Mouse (Mus musculus) hindbrain, embryonic 15.5 days (tissue): ENCODE data around the gene Rapgef6. TPM values are rescaled to one million over a fixed set of nuclear protein-coding genes. Genes with fewer than 3 reads are reported as not detected.

Source experiments
- ATAC-seq: fragments of 200-750 bp; cut with Nextera tagmentation; 2 replicates; pipeline ENCODE4 v1.8.0; 2017; ENCODE audit warnings: low read depth, moderate number of reproducible peaks, moderate TSS enrichment; ENCODE audit not compliant: low FRiP score
- H3K27ac ChIP-seq: fragments of 300-500 bp; sonication (generic); replicated peaks from 2 replicates; pipeline ENCODE4 v1.5.1; 2015; ENCODE audit warnings: mild to moderate bottlenecking, inconsistent platforms
- H3K27me3 ChIP-seq: fragments of 300-500 bp; sonication (generic); 2 replicates; pipeline ENCODE4 v1.6.1; 2015; ENCODE audit warnings: control low read depth, inconsistent platforms
- H3K36me3 ChIP-seq: fragments of 300-500 bp; sonication (generic); 2 replicates; pipeline ENCODE4 v1.6.1; 2015; ENCODE audit warnings: control low read depth, inconsistent platforms
- H3K4me1 ChIP-seq: fragments of 300-500 bp; sonication (generic); replicated peaks from 2 replicates; pipeline ENCODE4 v1.6.1; 2015; ENCODE audit warnings: control low read depth, inconsistent platforms
- H3K4me2 ChIP-seq: fragments of 300-500 bp; sonication (generic); 2 replicates; pipeline ENCODE4 v1.6.1; 2015; ENCODE audit warnings: moderate library complexity, mild to moderate bottlenecking, inconsistent platforms
- H3K4me3 ChIP-seq: fragments of 300-500 bp; sonication (generic); 2 replicates; pipeline ENCODE4 v1.5.1; 2015; ENCODE audit warnings: mild to moderate bottlenecking, inconsistent platforms
- H3K9ac ChIP-seq: fragments of 300-500 bp; sonication (generic); 2 replicates; pipeline ENCODE4 v1.6.1; 2015; ENCODE audit warnings: inconsistent platforms
- H3K9me3 ChIP-seq: fragments of 300-500 bp; sonication (generic); 2 replicates; pipeline ENCODE4 v1.6.1; 2016; ENCODE audit warnings: control low read depth, inconsistent platforms
- WGBS: fragments of 180-500 bp; shearing (Covaris S2); methylation state at CpG from one replicate; pipeline ENCODE4 v1.1.7; 2015; 5-methylcytosine and 5-hydroxymethylcytosine counted together
- polyA plus RNA-seq: library from polyadenylated mRNA; unstranded; fragments of >200 nt; fragmentation: Nextera tagmentation; extraction: Ambion mirVana; gene quantifications from 2 replicates; pipeline ENCODE4 v1.2.1, GENCODE M21; 2015

The Rapgef6 gene
- polyA plus RNA-seq, 1 experiment from 2014 or later: 34.1 TPM

DNA sequence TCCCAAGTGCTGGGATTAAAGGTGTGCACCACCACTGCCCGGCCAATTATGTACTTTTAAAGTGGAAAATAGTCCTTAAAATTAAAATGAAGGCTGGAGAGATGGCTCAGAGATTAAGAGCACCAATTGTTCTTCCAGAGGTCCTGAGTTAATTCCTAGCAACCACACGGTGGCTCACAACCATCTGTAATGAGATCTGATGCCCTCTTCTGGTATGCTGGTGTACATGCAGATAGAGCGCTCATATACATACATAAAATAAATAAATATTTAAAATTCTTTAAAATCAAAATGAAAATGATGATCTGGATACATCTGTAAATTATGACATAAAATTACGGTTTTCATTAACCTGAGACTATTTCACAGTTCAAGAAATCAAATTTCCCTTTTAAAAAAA lies 123.8 kb downstream of the Rapgef6 start:
- no peak for ATAC-seq
- Histone ChIP-seq H3K4me2 (no peak overlapping the region), H3K9me3 (no peaks in the 10 kb centered on the region), H3K9ac (no peak overlapping the region), H3K27me3 (no peaks in the 10 kb centered on the region), H3K36me3 (peaks cover 23% of the 10 kb centered on the region), H3K4me1 (no peaks in the 10 kb centered on the region), H3K4me3 (no peak overlapping the region), H3K27ac (no peak overlapping the region)
- 93% methylated on average over 4 of the region's 4 CpGs for WGBS

GRCm38 (mm10) chr11:54648573-54648972 lies 125.9 kb downstream of the Rapgef6 start:
- Histone ChIP-seq H3K9me3 (no peaks in the 10 kb centered on the region), H3K9ac (no peak overlapping the region), H3K4me2 (no peak overlapping the region), H3K27me3 (no peaks in the 10 kb centered on the region), H3K4me3 (no peak overlapping the region), H3K36me3 (peaks cover 18% of the 10 kb centered on the region), H3K27ac (no peak overlapping the region), H3K4me1 (no peaks in the 10 kb centered on the region)
- ATAC-seq: no peak

DNA sequence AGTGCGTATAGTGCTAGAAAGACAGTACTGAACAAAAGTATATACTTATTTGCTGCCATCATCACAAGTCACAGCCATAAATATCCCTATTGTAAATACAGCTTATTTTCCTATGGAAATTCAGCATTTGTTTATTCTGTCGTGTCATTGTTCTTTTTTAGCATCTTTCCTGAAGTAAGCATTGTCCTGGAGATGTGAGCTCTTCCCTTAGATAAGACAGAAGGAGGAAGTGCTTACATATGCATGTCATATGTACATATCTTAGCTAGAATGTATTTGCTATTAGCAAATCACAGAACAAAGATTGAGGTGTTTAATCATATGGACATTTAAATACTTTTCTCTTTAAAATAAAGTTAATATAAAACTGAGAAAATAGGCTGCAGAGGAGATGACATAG lies 132.8 kb downstream of the Rapgef6 start:
- ATAC-seq: no peak
- Histone ChIP-seq H3K27me3 (no peaks in the 10 kb centered on the region), H3K36me3 (peaks cover 27% of the 10 kb centered on the region), H3K9me3 (no peaks in the 10 kb centered on the region), H3K27ac (no peak overlapping the region), H3K4me1 (no peaks in the 10 kb centered on the region), H3K4me3 (no peak overlapping the region), H3K4me2 (no peak overlapping the region), H3K9ac (no peak overlapping the region)
- WGBS: 91% methylated on average over 2 of the region's 2 CpGs

DNA sequence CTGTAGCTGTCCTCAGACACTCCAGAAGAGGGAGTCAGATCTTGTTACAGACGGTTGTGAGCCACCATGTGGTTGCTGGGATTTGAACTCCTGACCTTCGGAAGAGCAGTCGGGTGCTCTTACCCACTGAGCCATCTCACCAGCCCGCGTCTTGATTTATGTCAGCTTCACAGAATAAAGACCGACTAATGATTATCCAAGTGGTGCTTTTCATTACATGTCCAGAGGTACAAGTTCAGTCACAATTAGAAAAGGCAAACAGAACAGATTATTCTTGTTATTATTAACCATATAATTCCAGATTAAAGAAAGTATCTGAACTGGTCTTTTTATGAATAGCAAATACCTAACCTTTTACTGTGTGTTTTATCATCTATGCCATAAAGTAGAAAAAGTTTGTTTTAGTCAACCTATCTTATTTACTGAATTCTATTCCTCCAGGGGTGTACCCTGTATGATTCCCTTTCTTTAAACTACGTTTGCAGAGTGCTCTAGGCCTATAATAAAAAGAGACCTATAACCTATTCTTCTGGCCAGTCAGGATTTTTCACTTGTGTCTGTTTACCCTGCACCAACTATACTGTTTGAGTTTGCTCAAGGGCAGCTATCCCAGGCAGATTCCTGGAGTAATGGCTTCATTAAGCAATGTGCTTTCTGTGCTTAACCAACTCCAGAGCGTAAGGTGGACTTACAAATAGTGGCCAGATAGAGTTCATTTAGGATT lies 151.1 kb downstream of the Rapgef6 start:
- Histone ChIP-seq H3K4me1 (no peaks in the 10 kb centered on the region), H3K4me2 (no peak overlapping the region), H3K9ac (no peak overlapping the region), H3K9me3 (no peaks in the 10 kb centered on the region), H3K27me3 (no peaks in the 10 kb centered on the region), H3K4me3 (no peak overlapping the region), H3K36me3 (peaks cover 11% of the 10 kb centered on the region; the same call in 1 of the 2 replicates), H3K27ac (no peak overlapping the region)
- no peak for ATAC-seq
- WGBS: 78% methylated on average over 8 of the region's 8 CpGs

- no peak overlapping the region for H3K27ac ChIP-seq
- no peaks in the 10 kb centered on the region for H3K9me3 ChIP-seq
- 98% methylated on average over 2 of the region's 2 CpGs for WGBS
- no peaks in the 10 kb centered on the region for H3K27me3 ChIP-seq
- H3K36me3 ChIP-seq: peaks cover 29% of the 10 kb centered on the region
- no peak overlapping the region for H3K4me3 ChIP-seq
- no peak overlapping the region for H3K9ac ChIP-seq
- no peak overlapping the region for H3K4me2 ChIP-seq
- H3K4me1 ChIP-seq: no peaks in the 10 kb centered on the region
- ATAC-seq: no peak
Observed at GRCm38 (mm10) chr11:54675792-54676489, 153.3 kb downstream of the Rapgef6 start.

- 93% methylated on average over 2 of the region's 2 CpGs for WGBS
- no peak overlapping the region for H3K27ac ChIP-seq
- ATAC-seq: no peak
- no peaks in the 10 kb centered on the region for H3K4me1 ChIP-seq
- no peak overlapping the region for H3K4me2 ChIP-seq
- H3K9ac ChIP-seq: no peak overlapping the region
- peaks cover 40% of the 10 kb centered on the region for H3K36me3 ChIP-seq
- H3K27me3 ChIP-seq: no peaks in the 10 kb centered on the region
- no peaks in the 10 kb centered on the region for H3K9me3 ChIP-seq
- H3K4me3 ChIP-seq: no peak overlapping the region
Observed at GRCm38 (mm10) chr11:54679141-54679540, 156.5 kb downstream of the Rapgef6 start.

DNA sequence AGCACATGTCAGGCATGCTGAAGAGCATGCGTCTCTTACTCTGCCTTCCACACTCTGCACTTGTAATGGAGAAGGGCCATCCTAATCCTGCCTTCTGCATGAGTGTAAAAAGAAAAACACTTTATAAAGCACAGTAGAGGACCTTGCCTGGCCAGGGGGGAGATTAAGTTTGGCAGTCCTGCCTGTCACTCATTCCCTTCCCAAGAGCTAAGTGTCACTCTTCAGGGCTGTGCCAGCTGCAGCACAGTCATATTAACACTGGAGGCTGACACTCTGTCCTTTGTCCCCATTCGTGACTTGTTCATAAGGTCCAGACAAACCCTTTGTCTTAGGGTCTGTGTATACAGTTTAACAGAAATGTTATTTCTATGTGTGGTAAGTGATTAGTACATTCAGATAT lies 162.2 kb downstream of the Rapgef6 start:
- Histone ChIP-seq H3K4me3 (no peak overlapping the region), H3K9me3 (no peaks in the 10 kb centered on the region), H3K27me3 (no peaks in the 10 kb centered on the region), H3K4me2 (no peak overlapping the region), H3K9ac (no peak overlapping the region), H3K36me3 (peaks cover 46% of the 10 kb centered on the region), H3K27ac (no peak overlapping the region), H3K4me1 (no peaks in the 10 kb centered on the region)
- WGBS: 85% methylated on average over 2 of the region's 2 CpGs
- no peak for ATAC-seq

DNA sequence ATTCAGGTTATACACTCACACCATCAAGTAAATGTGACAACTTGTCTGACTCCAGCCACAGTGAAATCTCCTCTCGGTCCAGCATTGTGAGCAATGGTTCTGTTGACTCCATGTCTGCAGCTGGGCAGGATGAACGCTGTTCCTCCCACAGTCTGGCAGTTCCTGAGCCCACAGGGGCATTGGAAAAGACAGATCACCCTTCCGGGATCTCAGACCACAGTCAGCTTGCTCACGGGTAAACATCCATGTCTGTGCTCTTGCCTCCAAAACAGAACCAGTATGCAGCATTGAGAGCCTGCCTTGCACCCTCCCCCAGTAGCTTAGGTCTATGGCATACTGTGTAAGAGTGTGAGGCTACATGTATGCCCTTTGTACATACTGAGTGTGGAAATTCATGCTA lies 167.5 kb downstream of the Rapgef6 start:
- Histone ChIP-seq H3K9me3 (no peaks in the 10 kb centered on the region), H3K4me1 (no peaks in the 10 kb centered on the region), H3K9ac (no peak overlapping the region), H3K4me3 (no peak overlapping the region), H3K27me3 (no peaks in the 10 kb centered on the region), H3K4me2 (no peak overlapping the region), H3K27ac (no peak overlapping the region), H3K36me3 (peaks cover 45% of the 10 kb centered on the region)
- 86% methylated on average over 4 of the region's 4 CpGs for WGBS
- ATAC-seq: no peak

DNA sequence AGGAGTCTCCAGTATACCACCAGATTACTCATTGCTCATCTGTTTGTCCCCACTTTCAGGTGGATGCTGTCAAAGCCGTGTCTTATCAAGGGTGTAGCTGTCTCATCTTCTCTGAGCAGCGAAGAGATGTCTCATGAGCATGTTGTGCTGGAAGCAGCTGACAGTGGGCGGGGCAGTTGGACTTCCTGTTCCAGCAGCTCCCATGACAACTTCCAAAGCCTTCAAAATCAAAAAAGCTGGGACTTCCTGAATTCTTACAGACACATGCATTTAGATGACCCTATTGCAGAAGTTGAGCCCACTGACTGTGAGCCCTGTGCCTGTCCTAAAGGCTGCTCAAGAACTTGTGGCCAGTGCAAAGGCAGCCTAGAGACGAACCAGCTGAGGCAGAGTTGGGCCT lies 168.5 kb downstream of the Rapgef6 start:
- 94% methylated on average over 4 of the region's 4 CpGs for WGBS
- H3K27ac ChIP-seq: no peak overlapping the region
- no peak overlapping the region for H3K4me2 ChIP-seq
- H3K4me1 ChIP-seq: no peaks in the 10 kb centered on the region
- no peak overlapping the region for H3K9ac ChIP-seq
- ATAC-seq: no peak
- no peaks in the 10 kb centered on the region for H3K27me3 ChIP-seq
- H3K36me3 ChIP-seq: peaks cover 47% of the 10 kb centered on the region
- H3K9me3 ChIP-seq: no peaks in the 10 kb centered on the region
- no peak overlapping the region for H3K4me3 ChIP-seq

DNA sequence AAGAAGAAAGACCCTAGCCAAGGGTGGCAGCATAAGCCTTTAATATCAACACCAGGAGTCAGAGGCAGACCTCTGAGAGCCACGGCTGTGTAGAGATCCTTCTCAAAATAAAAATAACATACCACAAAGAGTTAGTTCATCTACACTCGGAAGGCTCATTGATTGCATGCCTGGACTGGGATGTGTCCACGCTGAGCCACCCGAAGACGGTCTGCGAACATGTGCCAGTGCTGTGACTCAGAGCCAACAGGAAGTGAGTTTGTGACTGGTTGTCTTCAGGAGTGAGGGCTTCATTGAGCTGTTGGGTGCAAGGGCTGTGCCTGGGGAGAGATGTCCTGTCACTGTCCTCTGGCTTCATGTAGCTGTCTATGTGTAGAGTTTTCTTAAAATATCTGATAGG lies 171.0 kb downstream of the Rapgef6 start:
- Histone ChIP-seq H3K9ac (no peak overlapping the region), H3K4me1 (no peaks in the 10 kb centered on the region), H3K27ac (no peak overlapping the region), H3K4me2 (no peak overlapping the region), H3K9me3 (no peaks in the 10 kb centered on the region), H3K27me3 (no peaks in the 10 kb centered on the region), H3K4me3 (no peak overlapping the region), H3K36me3 (peaks cover 45% of the 10 kb centered on the region)
- WGBS: 92% methylated on average over 6 of the region's 6 CpGs
- no peak for ATAC-seq

- no peak overlapping the region for H3K27ac ChIP-seq
- no peaks in the 10 kb centered on the region for H3K9me3 ChIP-seq
- H3K27me3 ChIP-seq: no peaks in the 10 kb centered on the region
- H3K4me1 ChIP-seq: no peaks in the 10 kb centered on the region
- no peak for ATAC-seq
- no peak overlapping the region for H3K9ac ChIP-seq
- H3K36me3 ChIP-seq: peaks cover 45% of the 10 kb centered on the region
- WGBS: 87% methylated on average over 8 of the region's 8 CpGs
- H3K4me2 ChIP-seq: no peak overlapping the region
- no peak overlapping the region for H3K4me3 ChIP-seq
Observed at GRCm38 (mm10) chr11:54694291-54694690, 171.6 kb downstream of the Rapgef6 start.

DNA sequence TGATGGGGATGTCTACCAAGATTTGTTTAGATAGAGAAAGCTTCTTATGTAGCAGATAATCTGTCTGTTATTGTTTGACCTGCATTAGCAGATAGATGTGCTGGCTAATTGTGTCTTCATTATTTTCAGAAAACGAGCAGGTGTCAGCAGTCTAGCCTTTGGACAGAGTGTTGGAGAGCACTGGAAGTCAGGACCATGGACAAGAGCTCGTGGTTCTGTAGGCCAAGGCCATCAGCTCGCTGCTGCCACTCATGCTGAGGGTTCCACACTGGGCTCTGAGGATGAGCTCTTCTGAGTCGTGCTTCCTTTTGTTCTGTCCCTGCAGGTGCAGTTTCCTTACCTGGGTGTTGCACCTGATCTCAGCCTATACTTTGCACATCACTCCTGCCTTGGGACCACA lies 173.3 kb downstream of the Rapgef6 start:
- Histone ChIP-seq H3K9ac (no peak overlapping the region), H3K4me3 (no peak overlapping the region), H3K36me3 (peaks cover 37% of the 10 kb centered on the region), H3K4me2 (no peak overlapping the region), H3K27me3 (no peaks in the 10 kb centered on the region), H3K9me3 (no peaks in the 10 kb centered on the region), H3K4me1 (no peaks in the 10 kb centered on the region), H3K27ac (no peak overlapping the region)
- 69% methylated on average over 4 of the region's 4 CpGs for WGBS
- no peak for ATAC-seq
